Mouse (Mus musculus) brain, embryonic 14.5 days (tissue): Measurements from ENCODE around the gene C2cd4d.

ENCODE experiments used
- CTCF ChIP-seq: fragments of 200-500 bp; IDR thresholded peaks from 2 replicates; pipeline ENCODE4 v1.5.1; 2012; ENCODE audit warnings: inconsistent platforms, mild to moderate bottlenecking, moderate library complexity, borderline replicate concordance; ENCODE audit not compliant: insufficient read depth, insufficient read length; ENCODE audit errors: extremely low read depth
- POLR2A ChIP-seq: fragments of 200-500 bp; IDR thresholded peaks from 2 replicates; pipeline ENCODE4 v1.6.1; 2012; ENCODE audit warnings: mild to moderate bottlenecking, inconsistent platforms, borderline replicate concordance; ENCODE audit not compliant: poor library complexity, insufficient read depth, insufficient read length, severe bottlenecking; ENCODE audit errors: extremely low read depth

DNA sequence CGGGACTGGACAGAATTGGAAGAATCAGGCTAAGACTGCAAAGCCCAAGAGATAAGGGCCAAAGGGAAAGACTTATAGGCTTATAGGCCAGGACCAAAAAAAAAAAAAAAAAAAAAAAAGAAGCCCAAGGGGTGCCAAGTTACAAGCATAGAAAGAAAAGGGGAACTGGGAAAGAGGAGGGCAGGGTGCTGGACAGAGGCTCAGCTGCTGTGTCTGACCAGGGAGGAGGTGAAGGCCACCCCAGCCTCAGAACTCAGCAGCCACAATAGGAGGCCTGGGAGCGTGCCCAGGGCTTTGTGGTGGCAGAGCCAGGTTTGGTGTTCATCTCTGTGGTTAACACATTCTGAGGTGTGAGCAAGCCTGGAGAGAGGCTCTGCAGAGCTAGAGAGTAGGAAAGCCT is 12.9 kb downstream of the C2cd4d start:
- TF ChIP-seq CTCF, result no peak
- TF ChIP-seq POLR2A, result no peak
